Mouse (Mus musculus) hindbrain, embryonic 11.5 days (tissue): ENCODE measurements around the gene Nudt3. TPM values are rescaled to one million over a fixed set of nuclear protein-coding genes. Genes with fewer than 3 reads are reported as not detected.

Experiments
- ATAC-seq: fragments of 200-750 bp; cut with Nextera tagmentation; 2 replicates; pipeline ENCODE4 v1.8.0; 2017; ENCODE audit warnings: mild to moderate bottlenecking, moderate TSS enrichment, moderate library complexity; ENCODE audit not compliant: low FRiP score
- DNase-seq: peaks from one replicate; pipeline ENCODE4 v3.0.0-alpha.2; 2015; ENCODE audit warnings: low spot score
- H3K27ac ChIP-seq: fragments of 300-500 bp; sonication (generic); 2 replicates; pipeline ENCODE4 v1.5.1; 2014; ENCODE audit warnings: mild to moderate bottlenecking, low read depth, low read length
- H3K27me3 ChIP-seq: fragments of 300-500 bp; sonication (generic); 2 replicates; pipeline ENCODE4 v1.6.1; 2014; ENCODE audit warnings: mild to moderate bottlenecking, low read length, moderate library complexity, mixed read lengths; ENCODE audit not compliant: control insufficient read depth, insufficient read depth
- H3K36me3 ChIP-seq: fragments of 300-500 bp; sonication (generic); 2 replicates; pipeline ENCODE4 v1.6.1; 2014; ENCODE audit warnings: mild to moderate bottlenecking, low read length, moderate library complexity, mixed read lengths; ENCODE audit not compliant: control insufficient read depth, insufficient read depth
- H3K4me1 ChIP-seq: fragments of 300-500 bp; sonication (generic); replicated peaks from 2 replicates; pipeline ENCODE4 v1.6.1; 2014; ENCODE audit warnings: low read length, mixed read lengths; ENCODE audit not compliant: control insufficient read depth, insufficient read depth
- H3K4me2 ChIP-seq: fragments of 300-500 bp; sonication (generic); replicated peaks from 2 replicates; pipeline ENCODE4 v1.6.1; 2014; ENCODE audit warnings: mild to moderate bottlenecking, low read depth, low read length
- H3K4me3 ChIP-seq: fragments of 300-500 bp; sonication (generic); 2 replicates; pipeline ENCODE4 v1.5.1; 2014; ENCODE audit warnings: low read depth, low read length
- H3K9ac ChIP-seq: fragments of 300-500 bp; sonication (generic); 2 replicates; pipeline ENCODE4 v1.6.1; 2014; ENCODE audit warnings: low read depth, low read length
- H3K9me3 ChIP-seq: fragments of 300-500 bp; sonication (generic); 2 replicates; pipeline ENCODE4 v1.6.1; 2016; ENCODE audit warnings: low read length; ENCODE audit not compliant: control insufficient read depth
- WGBS: fragments of 180-500 bp; shearing (Covaris S2); extraction: QIAGEN DNeasy Blood & Tissue Kit; methylation state at CpG from one replicate; pipeline ENCODE4 v1.1.7; 2014; 5-methylcytosine and 5-hydroxymethylcytosine counted together
- polyA plus RNA-seq: library from polyadenylated mRNA; unstranded; fragments of >200 nt; fragmentation: Nextera tagmentation; extraction: Ambion mirVana; gene quantifications from 2 replicates; pipeline ENCODE4 v1.2.1, GENCODE M21; 2014

Nudt3 gene
- polyA plus RNA-seq, 1 experiment from 2014 or later: 61.2 TPM

- ATAC-seq: no peak
Measured at GRCm38 (mm10) chr17:27611519-27611884, 11.8 kb downstream of the Nudt3 start.

GRCm38 (mm10) chr17:27610679-27611518 is 12.4 kb downstream of the Nudt3 start:
- Histone ChIP-seq H3K9me3 (no peaks in the 10 kb centered on the region), H3K36me3 (no peaks in the 10 kb centered on the region), H3K4me1 (no peaks in the 10 kb centered on the region; the same call in 1 of the 2 replicates), H3K4me2 (no peak overlapping the region), H3K27me3 (no peaks in the 10 kb centered on the region), H3K27ac (no peak overlapping the region), H3K9ac (no peak overlapping the region), H3K4me3 (no peak overlapping the region)
- ATAC-seq: no peak
- 90% methylated on average over 10 of the region's 10 CpGs for WGBS
- no peak for DNase-seq

More at GRCm38 (mm10) chr17:27611519-27611884, 11.8 kb downstream of the Nudt3 start:
- Histone ChIP-seq H3K27me3 (no peaks in the 10 kb centered on the region), H3K4me1 (no peaks in the 10 kb centered on the region; the same call in 1 of the 2 replicates), H3K4me3 (no peak overlapping the region), H3K36me3 (no peaks in the 10 kb centered on the region), H3K4me2 (no peak overlapping the region), H3K9ac (no peak overlapping the region), H3K27ac (no peak overlapping the region), H3K9me3 (no peaks in the 10 kb centered on the region)
- WGBS: 78% methylated on average over 3 of the region's 3 CpGs
- DNase-seq: no peak

- no peak for ATAC-seq
- H3K36me3 ChIP-seq: no peaks in the 10 kb centered on the region
Measured at GRCm38 (mm10) chr17:27609576-27609975, 13.7 kb downstream of the Nudt3 start.

GRCm38 (mm10) chr17:27603522-27604234 is 19.6 kb downstream of the Nudt3 start:
- H3K27ac ChIP-seq: no peak overlapping the region
- ATAC-seq (no peak), DNase-seq (no peak)
- H3K27me3 ChIP-seq: no peaks in the 10 kb centered on the region
- peaks cover 2% of the 10 kb centered on the region; the same call in 1 of the 2 replicates for H3K4me1 ChIP-seq
- H3K9me3 ChIP-seq: no peaks in the 10 kb centered on the region
- H3K36me3 ChIP-seq: no peaks in the 10 kb centered on the region
- no peak overlapping the region for H3K4me2 ChIP-seq
- H3K4me3 ChIP-seq: no peak overlapping the region
- H3K9ac ChIP-seq: no peak overlapping the region
- WGBS: 91% methylated on average over 21 of the region's 21 CpGs

More at GRCm38 (mm10) chr17:27609576-27609975, 13.7 kb downstream of the Nudt3 start:
- 93% methylated on average over 7 of the region's 7 CpGs for WGBS
- no peaks in the 10 kb centered on the region; the same call in 1 of the 2 replicates for H3K4me1 ChIP-seq
- H3K9me3 ChIP-seq: no peaks in the 10 kb centered on the region
- no peak overlapping the region for H3K4me2 ChIP-seq
- H3K4me3 ChIP-seq: no peak overlapping the region
- DNase-seq: no peak
- no peak overlapping the region for H3K9ac ChIP-seq
- no peaks in the 10 kb centered on the region for H3K27me3 ChIP-seq
- H3K27ac ChIP-seq: no peak overlapping the region

- Histone ChIP-seq H3K36me3 (no peaks in the 10 kb centered on the region), H3K27ac (no peak overlapping the region), H3K9me3 (no peaks in the 10 kb centered on the region), H3K27me3 (no peaks in the 10 kb centered on the region), H3K4me2 (no peak overlapping the region), H3K4me1 (peaks cover 2% of the 10 kb centered on the region; the same call in 1 of the 2 replicates), H3K9ac (no peak overlapping the region), H3K4me3 (no peak overlapping the region)
- ATAC-seq: no peak
- no peak for DNase-seq
- whole genome bisulfite sequencing: 94% methylated on average over 2 of the region's 2 CpGs
Measured at GRCm38 (mm10) chr17:27603036-27603435, 20.3 kb downstream of the Nudt3 start.

- ATAC-seq (no peak), DNase-seq (no peak)
- Histone ChIP-seq H3K27ac (no peak overlapping the region), H3K4me1 (peaks cover 2% of the 10 kb centered on the region; the same call in 1 of the 2 replicates), H3K36me3 (0 out of 2 replicates have a peak, but pooled peaks cover 3% of the 10 kb centered on the region), H3K27me3 (no peaks in the 10 kb centered on the region), H3K9me3 (no peaks in the 10 kb centered on the region), H3K4me3 (no peak overlapping the region), H3K9ac (no peak overlapping the region; the same call in 1 of the 2 replicates), H3K4me2 (no peak overlapping the region)
- WGBS: 77% methylated on average over 5 of the region's 5 CpGs
Measured at GRCm38 (mm10) chr17:27600869-27601268, 22.4 kb downstream of the Nudt3 start.

- Histone ChIP-seq H3K27ac (no peak overlapping the region), H3K4me1 (peaks cover 2% of the 10 kb centered on the region; the same call in 1 of the 2 replicates), H3K9me3 (no peaks in the 10 kb centered on the region), H3K4me2 (no peak overlapping the region), H3K4me3 (no peak overlapping the region), H3K27me3 (no peaks in the 10 kb centered on the region), H3K36me3 (0 out of 2 replicates have a peak, but pooled peaks cover 3% of the 10 kb centered on the region), H3K9ac (no peak overlapping the region; the same call in 1 of the 2 replicates)
- ATAC-seq (no peak), DNase-seq (no peak)
- WGBS: 87% methylated on average over 3 of the region's 3 CpGs
Measured at GRCm38 (mm10) chr17:27600286-27600685, 23.0 kb downstream of the Nudt3 start.

GRCm38 (mm10) chr17:27596376-27597190 is 26.7 kb downstream of the Nudt3 start:
- ATAC-seq (no peak), DNase-seq (no peak)
- Histone ChIP-seq H3K4me2 (no peak overlapping the region), H3K4me3 (no peak overlapping the region), H3K9me3 (no peaks in the 10 kb centered on the region), H3K36me3 (peaks cover 12% of the 10 kb centered on the region), H3K4me1 (no peaks in the 10 kb centered on the region), H3K27me3 (no peaks in the 10 kb centered on the region), H3K27ac (no peak overlapping the region), H3K9ac (peak overlapping the region; percentile 11; the same call in 1 of the 2 replicates)
- WGBS: 84% methylated on average over 21 of the region's 21 CpGs
